Mouse (Mus musculus) cerebellum, adult 2 months (tissue): ENCODE data around the gene Tpcn2.

ENCODE experiments used
- CTCF ChIP-seq: fragments of 200-500 bp; IDR thresholded peaks from 2 replicates; pipeline ENCODE4 v1.5.1; 2011; ENCODE audit warnings: low read depth, mild to moderate bottlenecking, control low read depth, low read length, moderate library complexity, borderline replicate concordance; ENCODE audit not compliant: insufficient read depth
- POLR2A ChIP-seq: fragments of 200-500 bp; IDR thresholded peaks from 2 replicates; pipeline ENCODE4 v1.6.1; 2011; ENCODE audit warnings: low read length, control low read depth, borderline replicate concordance; ENCODE audit not compliant: insufficient read depth

DNA sequence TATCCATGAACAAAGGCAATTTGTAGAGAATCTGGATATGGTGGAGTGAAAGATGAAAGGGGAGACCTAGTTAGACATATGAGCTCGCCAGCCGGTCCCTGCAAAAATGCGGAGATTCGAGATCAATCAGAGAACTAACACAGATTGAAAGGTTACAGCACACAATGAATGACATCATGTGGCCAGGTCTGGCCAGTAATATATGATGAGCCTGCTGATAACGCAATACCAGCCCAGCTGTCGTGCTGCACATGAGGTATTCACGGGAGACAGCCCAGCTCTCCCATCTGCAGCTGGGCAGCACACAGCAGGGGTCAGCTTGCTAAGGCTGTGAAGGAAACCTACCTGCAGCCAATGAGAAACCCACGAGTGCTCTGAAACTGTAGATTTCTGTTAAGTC is 94.5 kb downstream of the Tpcn2 start:
- TF ChIP-seq POLR2A (no peak), CTCF (no peak)
